Mouse (Mus musculus) midbrain, embryonic 10.5 days (tissue): ENCODE measurements around the gene Pdrg1. TPM values are rescaled to one million over a fixed set of nuclear protein-coding genes. Genes with fewer than 3 reads are reported as not detected.

Experiments
- DNase-seq: peaks from one replicate; pipeline ENCODE4 v3.0.0-alpha.2; 2017; ENCODE audit warnings: low spot score
- H3K27ac ChIP-seq: fragments of 300-500 bp; sonication (generic); replicated peaks from 2 replicates; pipeline ENCODE4 v1.5.1; 2016; ENCODE audit warnings: mild to moderate bottlenecking
- H3K27me3 ChIP-seq: fragments of 300-500 bp; sonication (generic); 2 replicates; pipeline ENCODE4 v1.6.1; 2016; ENCODE audit warnings: low read depth, mild to moderate bottlenecking; ENCODE audit not compliant: poor library complexity, severe bottlenecking
- H3K36me3 ChIP-seq: fragments of 300-500 bp; sonication (generic); 2 replicates; pipeline ENCODE4 v1.6.1; 2016; ENCODE audit warnings: mild to moderate bottlenecking, moderate library complexity
- H3K4me1 ChIP-seq: fragments of 300-500 bp; sonication (generic); 2 replicates; pipeline ENCODE4 v1.6.1; 2016
- H3K4me3 ChIP-seq: fragments of 300-500 bp; sonication (generic); 2 replicates; pipeline ENCODE4 v1.5.1; 2016; ENCODE audit warnings: mild to moderate bottlenecking, moderate library complexity
- H3K9me3 ChIP-seq: fragments of 300-500 bp; sonication (generic); replicated peaks from 2 replicates; pipeline ENCODE4 v1.6.1; 2016; ENCODE audit warnings: mild to moderate bottlenecking
- WGBS: fragments of 180-500 bp; shearing (Covaris S2); methylation state at CpG from one replicate; pipeline ENCODE4 v1.1.7; 2016; 5-methylcytosine and 5-hydroxymethylcytosine counted together
- polyA plus RNA-seq: library from polyadenylated mRNA; unstranded; fragments of >200 nt; fragmentation: Nextera tagmentation; extraction: Ambion mirVana; gene quantifications from 2 replicates; pipeline ENCODE4 v1.2.1, GENCODE M21; 2016

The Pdrg1 gene
- polyA plus RNA-seq, 1 experiment from 2014 or later: 108 TPM

DNA sequence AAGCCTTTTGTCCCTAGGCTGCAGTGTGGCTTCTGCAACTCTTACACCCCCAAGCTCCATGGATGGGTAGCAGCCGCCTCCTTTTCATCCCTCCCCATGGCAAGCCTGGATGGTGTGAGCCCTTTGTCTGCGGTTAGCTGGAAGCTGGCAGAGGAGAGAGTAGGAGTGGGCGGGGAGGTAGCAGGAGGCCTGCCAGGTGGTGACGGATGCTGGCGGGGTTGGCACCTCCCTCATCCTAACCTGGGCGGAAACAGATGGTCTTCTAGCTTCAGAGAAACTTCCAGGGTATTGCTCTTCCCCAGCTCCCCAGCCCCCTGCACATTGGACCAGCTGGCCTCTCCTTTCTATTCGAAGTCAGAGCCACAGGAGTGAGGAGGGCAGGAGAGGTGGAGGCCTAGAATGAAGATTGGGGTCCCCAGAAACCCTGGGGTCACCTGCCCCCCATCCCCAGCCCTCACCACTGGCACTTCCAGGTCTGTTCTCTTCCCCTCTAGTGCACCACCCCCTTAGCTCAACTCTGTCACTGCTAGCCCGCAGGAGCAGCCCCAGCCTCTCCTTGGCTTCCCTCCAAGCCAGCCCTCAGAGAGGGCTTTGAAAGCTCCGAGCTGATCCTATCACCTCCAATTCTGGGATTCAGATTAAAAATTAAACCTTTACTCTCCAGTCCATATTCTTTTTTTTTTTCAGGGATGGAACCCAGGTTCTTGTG is 34.2 kb upstream of the Pdrg1 start:
- no peak overlapping the region for H3K4me3 ChIP-seq
- WGBS: 62% methylated on average over 9 of the region's 9 CpGs
- H3K27ac ChIP-seq: no peak overlapping the region
- no peaks in the 10 kb centered on the region for H3K9me3 ChIP-seq
- no peak for DNase-seq
- peaks cover 3% of the 10 kb centered on the region; the same call in 1 of the 2 replicates for H3K36me3 ChIP-seq
- H3K4me1 ChIP-seq: peaks cover 10% of the 10 kb centered on the region
- peaks cover 43% of the 10 kb centered on the region for H3K27me3 ChIP-seq

- peaks cover 32% of the 10 kb centered on the region for H3K27me3 ChIP-seq
- 46% methylated on average over 17 of the region's 17 CpGs for WGBS
- no peak overlapping the region for H3K27ac ChIP-seq
- no peaks in the 10 kb centered on the region for H3K9me3 ChIP-seq
- no peak overlapping the region for H3K4me3 ChIP-seq
- no peaks in the 10 kb centered on the region for H3K36me3 ChIP-seq
- peak; percentile 43 for DNase-seq
- H3K4me1 ChIP-seq: peaks cover 10% of the 10 kb centered on the region
These were observed 32.7 kb upstream of the Pdrg1 start for GRCm38 (mm10) chr2:153047828-153048465.

DNA sequence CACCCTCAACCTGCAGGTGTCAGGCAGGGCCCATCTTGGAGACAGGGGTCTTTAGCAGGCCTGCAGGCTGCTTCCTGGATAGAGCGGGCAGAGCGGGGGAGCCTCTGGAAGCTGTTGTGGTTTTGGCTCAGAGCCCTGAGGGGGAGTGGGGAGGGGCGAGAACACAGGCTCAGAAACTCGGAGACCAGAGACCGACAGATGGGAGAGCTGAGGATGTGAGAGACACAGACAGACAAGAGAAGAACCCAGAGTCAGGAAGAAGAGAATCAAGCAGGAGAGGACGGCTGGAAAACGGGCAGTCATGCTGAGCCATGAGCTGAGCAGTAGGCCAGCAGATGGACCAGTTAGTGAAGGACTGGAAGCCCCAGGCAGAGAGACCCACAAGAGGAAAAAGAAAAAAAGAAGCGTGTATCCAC is 30.7 kb upstream of the Pdrg1 start:
- Histone ChIP-seq H3K27me3 (peaks cover 11% of the 10 kb centered on the region; the same call in 1 of the 2 replicates), H3K27ac (no peak overlapping the region), H3K4me1 (peaks cover 2% of the 10 kb centered on the region; the same call in 1 of the 2 replicates), H3K9me3 (no peaks in the 10 kb centered on the region), H3K4me3 (no peak overlapping the region), H3K36me3 (no peaks in the 10 kb centered on the region)
- 58% methylated on average over 8 of the region's 8 CpGs for WGBS
- DNase-seq: no peak

DNA sequence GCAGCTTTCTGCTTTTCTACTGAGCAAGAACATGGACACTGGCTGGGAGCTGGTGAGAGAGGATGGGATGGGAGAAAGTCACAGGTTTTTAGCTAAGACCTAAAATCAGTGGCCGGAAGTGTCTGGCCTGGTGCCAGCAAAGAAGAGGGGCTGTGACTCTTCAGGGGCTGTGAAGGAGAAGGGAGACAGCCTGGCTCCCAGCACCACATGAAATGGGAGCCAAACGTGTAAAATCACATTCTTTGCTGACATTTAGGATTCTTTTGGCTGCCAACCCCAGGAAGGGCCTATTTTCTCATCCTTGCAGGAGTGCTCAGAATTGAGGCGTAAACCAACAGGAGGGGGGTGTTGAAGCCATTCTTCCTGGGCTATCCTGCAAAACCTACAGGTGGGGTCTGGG is 28.7 kb upstream of the Pdrg1 start:
- no peak for DNase-seq
- Histone ChIP-seq H3K27ac (no peak overlapping the region), H3K4me3 (no peak overlapping the region), H3K27me3 (0 out of 2 replicates have a peak, but pooled peaks cover 3% of the 10 kb centered on the region), H3K9me3 (no peaks in the 10 kb centered on the region), H3K4me1 (peaks cover 3% of the 10 kb centered on the region; the same call in 1 of the 2 replicates), H3K36me3 (no peaks in the 10 kb centered on the region)
- 64% methylated on average over 3 of the region's 3 CpGs for WGBS

GRCm38 (mm10) chr2:153036690-153037089 is 21.5 kb upstream of the Pdrg1 start:
- Histone ChIP-seq H3K27me3 (peaks cover 24% of the 10 kb centered on the region), H3K36me3 (no peaks in the 10 kb centered on the region), H3K27ac (no peak overlapping the region), H3K9me3 (no peaks in the 10 kb centered on the region), H3K4me1 (peaks cover 28% of the 10 kb centered on the region), H3K4me3 (no peak overlapping the region)
- 18% methylated on average over 2 of the region's 2 CpGs for WGBS
- no peak for DNase-seq

DNA sequence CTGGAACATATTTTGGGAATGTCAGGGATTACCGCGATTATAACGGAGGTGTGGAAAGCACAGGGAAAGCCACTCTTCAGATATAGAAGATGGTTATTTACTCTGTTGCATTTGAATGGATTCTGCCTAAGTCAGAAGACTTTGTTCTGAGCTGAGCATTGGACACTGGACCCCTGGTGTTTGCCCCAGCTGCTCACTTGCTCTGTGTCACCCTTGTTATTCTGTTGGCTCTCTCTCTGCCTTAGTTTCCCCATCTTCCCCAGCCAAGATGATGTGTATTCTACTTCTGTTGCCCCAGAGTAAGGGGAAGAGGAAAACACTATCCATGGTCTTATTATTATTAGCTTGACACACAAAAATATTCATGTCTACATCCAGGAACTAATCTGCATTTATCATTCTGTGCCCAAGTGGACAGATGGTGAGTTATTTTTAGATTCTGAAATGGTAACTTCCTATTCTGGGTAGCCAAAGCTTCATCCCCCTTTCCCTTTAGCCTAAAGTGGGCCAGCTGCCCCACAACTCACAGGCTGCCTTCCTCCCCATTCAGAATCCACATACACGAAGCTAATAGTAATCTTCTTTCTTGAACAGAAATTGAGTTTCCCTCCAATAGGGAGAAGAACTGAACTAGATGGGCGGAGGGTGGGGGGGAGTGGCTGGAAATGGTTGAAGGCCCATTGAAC is 18.5 kb upstream of the Pdrg1 start:
- Histone ChIP-seq H3K9me3 (no peaks in the 10 kb centered on the region), H3K4me3 (peak overlapping the region; percentile 71), H3K27ac (no peak overlapping the region), H3K36me3 (no peaks in the 10 kb centered on the region), H3K4me1 (peaks cover 36% of the 10 kb centered on the region), H3K27me3 (peaks cover 46% of the 10 kb centered on the region)
- WGBS: 71% methylated on average over 5 of the region's 5 CpGs
- DNase-seq: no peak

GRCm38 (mm10) chr2:153032973-153033372 is 17.7 kb upstream of the Pdrg1 start:
- DNase-seq: no peak
- Histone ChIP-seq H3K27me3 (peaks cover 46% of the 10 kb centered on the region), H3K4me1 (peaks cover 32% of the 10 kb centered on the region), H3K27ac (no peak overlapping the region), H3K9me3 (no peaks in the 10 kb centered on the region), H3K36me3 (no peaks in the 10 kb centered on the region), H3K4me3 (peak overlapping the region; percentile 71)
- 14% methylated on average over 4 of the region's 4 CpGs for WGBS

- Histone ChIP-seq H3K27me3 (peaks cover 46% of the 10 kb centered on the region), H3K4me3 (peak overlapping the region; percentile 71), H3K9me3 (no peaks in the 10 kb centered on the region), H3K4me1 (peaks cover 32% of the 10 kb centered on the region), H3K36me3 (no peaks in the 10 kb centered on the region), H3K27ac (peak overlapping the region; percentile 77)
- DNase-seq: peak; percentile 90
- WGBS: 2% methylated on average over 48 of the region's 58 CpGs
These were observed 17.0 kb upstream of the Pdrg1 start for GRCm38 (mm10) chr2:153032083-153032842.

DNA sequence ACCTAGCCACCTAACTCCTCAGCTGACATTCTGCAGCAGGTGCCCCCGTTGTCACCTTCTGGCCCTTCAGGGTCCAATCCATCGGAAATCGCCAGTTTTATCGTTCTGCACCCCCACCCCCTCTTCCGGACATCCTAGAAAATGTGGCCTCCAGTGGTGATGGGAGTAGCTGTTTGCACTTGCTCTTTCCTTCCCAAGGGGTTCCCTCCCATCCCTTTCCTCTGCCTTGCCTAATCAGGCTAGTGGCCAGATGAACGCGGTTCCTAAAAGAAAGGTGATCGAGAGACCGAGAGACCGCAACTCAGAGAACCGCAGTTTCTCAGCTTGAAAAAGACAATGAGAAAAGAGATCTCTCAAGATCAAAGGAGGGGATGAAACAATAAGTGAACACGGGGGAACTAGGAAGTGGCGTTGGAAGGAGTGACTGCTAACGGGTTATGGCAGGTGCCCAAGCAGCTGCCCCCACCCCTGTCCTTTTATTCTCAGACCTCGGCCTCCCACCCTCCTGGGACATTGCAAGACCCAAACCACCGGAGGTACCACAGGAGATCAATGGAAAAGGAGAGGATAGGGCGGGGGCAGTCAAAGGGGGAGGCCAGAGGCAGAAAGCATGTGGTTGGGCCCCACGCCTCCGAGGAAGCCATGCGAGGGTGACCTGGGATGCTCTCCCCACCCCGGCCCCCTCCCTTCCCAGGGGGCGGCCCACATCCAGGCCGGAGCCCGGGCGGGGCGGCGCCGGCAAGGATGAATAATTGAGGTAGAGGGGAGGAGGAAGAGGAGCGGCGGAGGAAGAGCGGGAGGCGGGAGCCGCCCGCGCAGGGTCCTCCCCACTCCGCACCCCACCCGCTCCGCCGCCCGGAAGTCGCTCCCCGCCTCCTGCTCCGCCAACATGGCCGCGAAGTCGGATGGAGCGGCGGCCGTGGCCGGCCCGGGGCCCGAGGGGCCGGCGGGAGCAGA is 16.2 kb upstream of the Pdrg1 start, which contains the start of gene Xkr7:
Gene Xkr7 (plus strand): TSS at position 727 of the 957 bp plus-strand sequence.
- peak within 1 kb of the TSS; percentile 77 for H3K27ac ChIP-seq
- DNase-seq: no peak
- H3K4me1 ChIP-seq: peaks cover 26% of the 10 kb centered on the region
- H3K36me3 ChIP-seq: no peaks in the 10 kb centered on the region
- WGBS: 2% methylated on average over 46 of the region's 54 CpGs
- H3K27me3 ChIP-seq: peaks cover 46% of the 10 kb centered on the region
- peak within 1 kb of the TSS; percentile 71 for H3K4me3 ChIP-seq
- H3K9me3 ChIP-seq: no peaks in the 10 kb centered on the region

GRCm38 (mm10) chr2:153030422-153030821 is 15.2 kb upstream of the Pdrg1 start:
- H3K4me1 ChIP-seq: peaks cover 23% of the 10 kb centered on the region
- DNase-seq: no peak
- H3K27ac ChIP-seq: no peak overlapping the region
- WGBS: 35% methylated on average over 4 of the region's 4 CpGs
- H3K36me3 ChIP-seq: no peaks in the 10 kb centered on the region
- no peak overlapping the region for H3K4me3 ChIP-seq
- peaks cover 46% of the 10 kb centered on the region for H3K27me3 ChIP-seq
- H3K9me3 ChIP-seq: no peaks in the 10 kb centered on the region

DNA sequence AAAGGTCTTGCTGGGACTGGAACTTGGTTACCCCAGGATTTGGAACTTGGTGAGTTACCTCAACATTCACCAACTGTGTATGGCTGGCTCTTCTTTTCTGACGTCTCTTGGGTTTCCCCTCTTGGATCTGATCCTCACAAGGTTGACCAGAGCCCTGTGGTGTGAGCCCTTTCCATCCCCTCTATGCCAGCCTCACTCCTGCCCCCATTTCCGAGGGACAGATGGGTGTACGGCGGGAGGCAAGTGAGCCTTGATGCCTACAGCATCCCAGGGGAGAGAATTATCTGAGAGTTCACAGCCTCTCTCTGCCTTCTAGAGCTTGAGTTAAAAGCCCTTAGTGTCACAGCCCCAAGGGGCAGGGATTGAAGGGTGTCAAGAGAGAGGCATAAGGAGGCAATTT is 12.3 kb upstream of the Pdrg1 start:
- no peak overlapping the region for H3K27ac ChIP-seq
- peaks cover 19% of the 10 kb centered on the region for H3K4me1 ChIP-seq
- H3K9me3 ChIP-seq: no peaks in the 10 kb centered on the region
- H3K36me3 ChIP-seq: no peaks in the 10 kb centered on the region
- H3K27me3 ChIP-seq: peaks cover 30% of the 10 kb centered on the region
- WGBS: 78% methylated on average over 4 of the region's 4 CpGs
- H3K4me3 ChIP-seq: no peak overlapping the region
- DNase-seq: no peak
